Comparison of ENCODE assay signal across 8 mouse cellular contexts in the genomic region with DNA sequence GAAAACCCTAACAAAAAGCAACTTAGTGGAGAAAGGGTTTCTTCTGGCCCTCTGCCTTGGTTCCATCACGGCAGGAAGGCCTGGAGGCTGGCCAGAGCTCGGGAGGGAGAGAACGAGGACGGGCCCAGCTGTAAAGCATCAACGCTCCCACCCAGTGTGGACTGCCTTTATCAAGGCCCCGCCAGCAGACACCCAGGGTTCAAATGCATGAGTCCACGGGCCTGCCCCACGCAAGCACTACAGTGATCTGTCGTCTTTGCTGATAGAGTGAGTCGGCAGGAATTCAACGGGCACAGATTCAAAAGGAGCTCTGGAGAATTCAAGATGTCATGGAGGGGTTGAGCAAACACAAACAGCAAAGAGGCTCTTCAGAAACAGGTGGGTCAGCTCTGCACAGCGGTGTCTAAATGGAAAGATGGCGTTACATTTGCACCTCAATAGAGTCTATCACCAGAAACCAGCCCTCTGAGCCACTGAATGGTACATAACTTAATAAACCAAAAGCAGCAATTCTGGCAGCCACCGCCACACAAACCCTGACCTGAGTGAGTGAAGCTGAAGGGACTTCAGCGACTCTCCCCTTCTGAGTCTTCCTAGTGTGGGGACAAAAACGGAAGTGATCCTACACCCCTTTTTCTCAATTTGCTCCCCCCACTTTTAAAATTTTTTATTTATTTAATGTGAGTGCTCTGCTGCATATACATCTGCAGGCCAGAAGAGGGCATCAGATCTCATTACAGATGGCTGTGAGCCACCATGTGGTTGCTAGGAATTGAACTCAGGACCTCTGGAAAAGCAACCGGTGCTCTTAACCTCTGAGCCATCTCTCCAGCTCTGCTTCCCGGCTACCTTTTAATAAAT. TPM values are rescaled to one million over a fixed set of nuclear protein-coding genes. Genes with fewer than 3 reads are reported as not detected.
DNase-seq lines count a peak whose midpoint lies in the region; ATAC-seq lines count a peak whose summit lies in the region.

No protein-coding gene starts in this region.

- peak; percentile 46; the same call in 1 of the 2 replicates for ATAC-seq in forebrain, embryonic 15.5 days (replicated peaks)
- ATAC-seq in forebrain, embryonic 14.5 days = no peak
- ATAC-seq in erythroblast, adult 5-6 weeks (replicated peaks; ENCODE audit: low FRiP score, poor library complexity, severe bottlenecking) = no peak

- no peaks in the 10 kb centered on the region for H3K9me3 ChIP-seq in forebrain, embryonic 15.5 days
- H3K9me3 ChIP-seq in forebrain, embryonic 14.5 days (replicated peaks; ENCODE audit: control insufficient read depth, low read length) = no peaks in the 10 kb centered on the region

- DNase-seq in forebrain, embryonic 14.5 days (ENCODE audit: low spot score) = no peak
- DNase-seq in kidney, postnatal 14 days = peak; percentile 54
- DNase-seq in kidney, postnatal 36 days = no peak
- DNase-seq in R1 (ENCODE audit: low read depth, low spot score) = peak; percentile 92
- peak; percentile 31 for DNase-seq in lung, postnatal 14 days
- DNase-seq in layer of hippocampus, postnatal 25 days (ENCODE audit: extremely low spot score in 1 of 2, low spot score in 1 of 2) = no peak

- no peak overlapping the region for H3K4me3 ChIP-seq in forebrain, embryonic 15.5 days
- no peak overlapping the region for H3K4me3 ChIP-seq in forebrain, embryonic 14.5 days (ENCODE audit: low read depth, low read length)

- H3K4me2 ChIP-seq in forebrain, embryonic 15.5 days (replicated peaks) = no peak overlapping the region
- no peak overlapping the region for H3K4me2 ChIP-seq in forebrain, embryonic 14.5 days (ENCODE audit: low read length)

- H3K4me1 ChIP-seq in forebrain, embryonic 15.5 days = no peaks in the 10 kb centered on the region
- no peaks in the 10 kb centered on the region for H3K4me1 ChIP-seq in forebrain, embryonic 14.5 days (ENCODE audit: control insufficient read depth, insufficient read depth, low read length)

- no peak overlapping the region for H3K9ac ChIP-seq in forebrain, embryonic 15.5 days (replicated peaks)
- no peak overlapping the region for H3K9ac ChIP-seq in forebrain, embryonic 14.5 days (ENCODE audit: low read length)

- H3K27me3 ChIP-seq in forebrain, embryonic 15.5 days = no peaks in the 10 kb centered on the region
- H3K27me3 ChIP-seq in forebrain, embryonic 14.5 days (replicated peaks; ENCODE audit: control insufficient read depth, insufficient read depth, low read length) = no peaks in the 10 kb centered on the region

- no peak overlapping the region for H3K27ac ChIP-seq in forebrain, embryonic 15.5 days (replicated peaks)
- H3K27ac ChIP-seq in forebrain, embryonic 14.5 days (ENCODE audit: low read depth, low read length) = no peak overlapping the region

- WGBS in forebrain, embryonic 15.5 days = 66% methylated on average over 18 of the region's 18 CpGs
- WGBS in forebrain, embryonic 14.5 days = 68% methylated on average over 18 of the region's 18 CpGs

- H3K36me3 ChIP-seq in forebrain, embryonic 15.5 days = peaks cover 38% of the 10 kb centered on the region
- peaks cover 51% of the 10 kb centered on the region for H3K36me3 ChIP-seq in forebrain, embryonic 14.5 days (ENCODE audit: control insufficient read depth, insufficient read depth, low read length)

RNA-seq across cellular contexts. Expression of gene Aebp2, which starts 45.3 kb away (rescaled TPM):
- 7.5 and 9.0 TPM in 2 replicates for polyA plus RNA-seq in forebrain, embryonic 15.5 days (2015; fragmentation: Nextera tagmentation; extraction: Ambion mirVana)
- polyA plus RNA-seq in forebrain, embryonic 14.5 days (2014; fragmentation: Nextera tagmentation; extraction: Ambion mirVana) = 7.7 and 8.4 TPM in 2 replicates
- total RNA-seq in erythroblast, adult 5-6 weeks (2015; ENCODE audit: low replicate concordance) = 10.2 and 14.4 TPM in 2 replicates
- 10.0 and 16.9 TPM in 2 replicates for total RNA-seq in erythroblast, adult 5-6 weeks (2017; ENCODE audit: low replicate concordance)
- total RNA-seq in layer of hippocampus, postnatal 25 days (2021) = 10 to 100 TPM; 52.6 to 58.2 TPM

Comparison
In these comparisons a context has a peak if more than half of its experiments do, and no peak if none do; other contexts are left out.
1. DNase-seq: peak in kidney, postnatal 14 days (single experiment), R1 (single experiment) and lung, postnatal 14 days (single experiment); none in forebrain, embryonic 14.5 days (single experiment), kidney, postnatal 36 days (0 of 2) and layer of hippocampus, postnatal 25 days (0 of 2).